Mouse (Mus musculus): Measurements from ENCODE around the gene Lhx2.

Gene Lhx2

GRCm38 (mm10) chr2:38410227-38410626 is 71.1 kb downstream of the Lhx2 start:
- DNase-seq, result no peak

DNA sequence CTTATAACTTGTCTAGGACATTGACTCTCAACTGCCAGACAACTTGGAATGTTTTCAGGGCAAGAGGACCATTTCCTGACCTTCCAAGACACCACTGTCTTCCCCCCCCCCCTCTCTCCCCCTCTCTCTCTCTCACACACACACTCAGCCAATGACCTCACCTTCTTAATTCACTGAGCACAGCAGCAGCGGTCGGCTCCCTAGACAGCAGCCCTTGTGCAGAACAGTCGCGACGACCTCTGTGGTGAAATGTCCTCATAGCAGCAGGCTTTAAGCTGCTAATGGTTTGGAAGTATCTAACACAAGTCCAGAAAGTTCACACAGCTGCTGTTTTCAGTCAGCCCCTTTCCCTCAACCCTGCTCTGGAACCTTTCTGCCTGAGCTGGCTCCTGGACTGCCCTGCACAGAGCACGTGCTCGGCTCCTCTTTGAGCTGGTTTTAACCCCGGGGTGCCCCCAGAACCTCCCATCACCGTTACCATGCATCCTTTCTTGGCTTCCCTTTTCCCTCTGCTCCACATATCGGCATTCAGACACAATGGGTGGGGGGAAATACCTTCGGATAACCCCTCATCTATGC is 73.6 kb downstream of the Lhx2 start:
- DNase-seq, result no peak

DNA sequence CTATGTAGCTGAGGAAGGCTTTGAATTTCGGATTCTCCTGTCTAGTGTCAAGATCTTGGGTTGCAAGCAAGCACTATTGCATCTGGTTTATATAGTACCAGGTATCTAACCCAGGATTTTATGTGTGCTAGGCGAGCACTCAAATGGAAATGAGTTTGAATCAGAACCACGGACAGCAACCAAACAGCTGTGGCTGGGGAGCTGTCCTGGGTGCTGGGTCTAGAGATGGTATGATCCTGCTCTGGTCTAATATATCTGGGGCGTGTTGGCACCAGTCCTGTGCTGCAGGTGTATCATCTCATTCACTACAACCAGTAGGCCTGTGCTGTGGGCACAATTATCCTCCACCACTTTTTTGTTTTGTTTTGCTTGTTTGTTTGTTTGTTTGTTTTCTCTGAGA is 78.9 kb downstream of the Lhx2 start:
- DNase-seq, result peak in 1 of 2 experiments; percentile 8
